Mouse (Mus musculus): ENCODE results near the gene Dpm2. TPM values are rescaled to one million over a fixed set of nuclear protein-coding genes. Genes with fewer than 3 reads are reported as not detected.

Dpm2 gene
- total RNA-seq (2021), result 10 to 100 TPM; 32.5 to 34.4 TPM

- peak; percentile 91 for DNase-seq
Observed at GRCm38 (mm10) chr2:32570698-32571494, at the start of gene Dpm2. Dpm2 (plus strand) TSS chr2:32570858.

- DNase-seq, result no peak
Observed at GRCm38 (mm10) chr2:32524536-32525031, 46.1 kb upstream of the Dpm2 start.

- no peak for DNase-seq
Observed at GRCm38 (mm10) chr2:32525816-32526215, 44.8 kb upstream of the Dpm2 start.

- DNase-seq, result no peak
Observed at GRCm38 (mm10) chr2:32527468-32527966, 43.1 kb upstream of the Dpm2 start.

- no peak for DNase-seq
Observed at GRCm38 (mm10) chr2:32528326-32528725, 42.3 kb upstream of the Dpm2 start.

- no peak for DNase-seq
Observed at GRCm38 (mm10) chr2:32530479-32530878, 40.2 kb upstream of the Dpm2 start.

GRCm38 (mm10) chr2:32533163-32533562 lies 37.5 kb upstream of the Dpm2 start:
- DNase-seq, result no peak

- peak; percentile 56 for DNase-seq
Observed at GRCm38 (mm10) chr2:32534061-32534732, 36.5 kb upstream of the Dpm2 start.

- peak; percentile 100 for DNase-seq
Observed at GRCm38 (mm10) chr2:32534733-32535471, 35.8 kb upstream of the Dpm2 start, which contains the start of gene Fam102a. Fam102a (plus strand) TSS chr2:32535332.

- peak; percentile 62 for DNase-seq
Observed at GRCm38 (mm10) chr2:32535501-32535991, 35.1 kb upstream of the Dpm2 start.

- DNase-seq, result peak; percentile 39
Observed at GRCm38 (mm10) chr2:32536086-32536633, 34.5 kb upstream of the Dpm2 start.

GRCm38 (mm10) chr2:32536634-32537359 lies 33.9 kb upstream of the Dpm2 start:
- peak; percentile 62 for DNase-seq

GRCm38 (mm10) chr2:32537360-32537905 lies 33.2 kb upstream of the Dpm2 start:
- peak; percentile 51 for DNase-seq

- peak; percentile 38 for DNase-seq
Observed at GRCm38 (mm10) chr2:32537941-32538340, 32.7 kb upstream of the Dpm2 start.

- no peak for DNase-seq
Observed at GRCm38 (mm10) chr2:32538461-32538860, 32.2 kb upstream of the Dpm2 start.

GRCm38 (mm10) chr2:32539452-32539981 lies 31.1 kb upstream of the Dpm2 start:
- DNase-seq, result no peak

GRCm38 (mm10) chr2:32541333-32541908 lies 29.2 kb upstream of the Dpm2 start:
- DNase-seq, result no peak

GRCm38 (mm10) chr2:32541986-32542573 lies 28.6 kb upstream of the Dpm2 start:
- no peak for DNase-seq

GRCm38 (mm10) chr2:32543031-32543449 lies 27.6 kb upstream of the Dpm2 start:
- no peak for DNase-seq

- no peak for DNase-seq
Observed at GRCm38 (mm10) chr2:32546951-32547350, 23.7 kb upstream of the Dpm2 start.

Data from heart, postnatal 4 days (tissue).